Mouse (Mus musculus) intestine, embryonic 14.5 days (tissue): ENCODE measurements at regions not wholly inside any gene's neighbourhood (a gene's known extent, or its start where the extent isn't known, plus 50 kb on each side); places are given as distances from the start of the nearest gene placed in this dataset.

Experiments used
- ATAC-seq: fragments of 200-750 bp; cut with Nextera tagmentation; replicated peaks from 2 replicates; pipeline ENCODE4 v1.8.0; 2017; ENCODE audit warnings: low read depth, moderate number of reproducible peaks, moderate TSS enrichment, moderate library complexity; ENCODE audit not compliant: low FRiP score, low TSS enrichment
- DNase-seq: peaks from one replicate; pipeline ENCODE4 v3.0.0-alpha.2; 2018; ENCODE audit warnings: low spot score
- H3K27ac ChIP-seq: fragments of 300-500 bp; sonication (generic); 2 replicates; pipeline ENCODE4 v1.5.1; 2014; ENCODE audit warnings: low read depth, mild to moderate bottlenecking, control low read depth
- H3K27me3 ChIP-seq: fragments of 300-500 bp; sonication (generic); replicated peaks from 2 replicates; pipeline ENCODE4 v1.6.1; 2014; ENCODE audit warnings: low read length, control low read depth; ENCODE audit not compliant: control insufficient read depth, insufficient read depth
- H3K36me3 ChIP-seq: fragments of 300-500 bp; sonication (generic); 2 replicates; pipeline ENCODE4 v1.6.1; 2014; ENCODE audit warnings: low read length, control low read depth; ENCODE audit not compliant: control insufficient read depth, insufficient read depth
- H3K4me1 ChIP-seq: fragments of 300-500 bp; sonication (generic); replicated peaks from 2 replicates; pipeline ENCODE4 v1.6.1; 2014; ENCODE audit warnings: low read length, control low read depth, mixed read lengths; ENCODE audit not compliant: control insufficient read depth, insufficient read depth
- H3K4me2 ChIP-seq: fragments of 300-500 bp; sonication (generic); 2 replicates; pipeline ENCODE4 v1.6.1; 2014; ENCODE audit warnings: low read length
- H3K4me3 ChIP-seq: fragments of 300-500 bp; sonication (generic); 2 replicates; pipeline ENCODE4 v1.5.1; 2014; ENCODE audit warnings: low read depth, low read length, control low read depth, mixed read lengths
- H3K9ac ChIP-seq: fragments of 300-500 bp; sonication (generic); 2 replicates; pipeline ENCODE4 v1.6.1; 2014; ENCODE audit warnings: mild to moderate bottlenecking, low read length
- H3K9me3 ChIP-seq: fragments of 300-500 bp; sonication (generic); 2 replicates; pipeline ENCODE4 v1.6.1; 2016; ENCODE audit warnings: low read length, control low read depth; ENCODE audit not compliant: control insufficient read depth
- WGBS: fragments of 180-500 bp; shearing (Covaris S2); extraction: QIAGEN DNeasy Blood & Tissue Kit; methylation state at CpG from one replicate; pipeline ENCODE4 v1.1.7; 2014; 5-methylcytosine and 5-hydroxymethylcytosine counted together

DNA sequence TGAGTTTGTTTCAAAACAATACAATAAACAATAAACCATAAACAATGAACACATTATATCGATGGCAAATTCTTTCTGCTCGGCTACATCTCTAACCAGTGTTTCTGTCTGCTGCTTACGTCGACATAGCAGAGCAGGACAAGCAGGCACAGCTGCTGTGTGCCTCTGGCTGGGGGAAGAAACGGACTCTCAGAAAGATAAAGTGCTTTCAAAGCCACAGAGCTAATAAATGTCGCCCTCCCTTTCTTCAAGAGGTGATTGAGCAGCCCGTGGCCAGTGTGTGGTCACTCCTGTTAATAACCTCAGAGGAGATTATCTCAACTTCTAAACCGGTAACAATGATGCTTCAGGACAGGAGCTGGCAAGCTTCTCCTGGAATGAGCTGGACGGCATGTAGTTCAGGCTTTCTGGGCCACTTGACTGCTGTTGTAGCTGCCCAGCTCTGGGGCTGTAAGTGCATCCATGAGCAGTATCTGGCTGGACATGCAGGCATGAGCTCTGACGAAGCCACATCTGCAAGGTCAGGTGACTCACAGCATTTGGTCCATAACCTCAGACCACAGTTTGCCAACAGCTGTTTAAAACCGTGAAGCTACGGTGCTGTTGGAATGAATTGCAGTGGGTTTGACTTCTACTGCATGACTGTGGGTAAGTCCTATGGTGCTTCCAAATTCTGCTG lies 55.6 kb downstream of the Evx1 start:
- 16% methylated on average over 12 of the region's 12 CpGs for WGBS
- ATAC-seq (no peak), DNase-seq (peak; percentile 57)
- Histone ChIP-seq H3K4me3 (no peak overlapping the region), H3K27ac (no peak overlapping the region), H3K9ac (no peak overlapping the region), H3K27me3 (no peaks in the 10 kb centered on the region), H3K36me3 (no peaks in the 10 kb centered on the region), H3K4me1 (no peaks in the 10 kb centered on the region; the same call in 1 of the 2 replicates), H3K4me2 (no peak overlapping the region), H3K9me3 (no peaks in the 10 kb centered on the region)

DNA sequence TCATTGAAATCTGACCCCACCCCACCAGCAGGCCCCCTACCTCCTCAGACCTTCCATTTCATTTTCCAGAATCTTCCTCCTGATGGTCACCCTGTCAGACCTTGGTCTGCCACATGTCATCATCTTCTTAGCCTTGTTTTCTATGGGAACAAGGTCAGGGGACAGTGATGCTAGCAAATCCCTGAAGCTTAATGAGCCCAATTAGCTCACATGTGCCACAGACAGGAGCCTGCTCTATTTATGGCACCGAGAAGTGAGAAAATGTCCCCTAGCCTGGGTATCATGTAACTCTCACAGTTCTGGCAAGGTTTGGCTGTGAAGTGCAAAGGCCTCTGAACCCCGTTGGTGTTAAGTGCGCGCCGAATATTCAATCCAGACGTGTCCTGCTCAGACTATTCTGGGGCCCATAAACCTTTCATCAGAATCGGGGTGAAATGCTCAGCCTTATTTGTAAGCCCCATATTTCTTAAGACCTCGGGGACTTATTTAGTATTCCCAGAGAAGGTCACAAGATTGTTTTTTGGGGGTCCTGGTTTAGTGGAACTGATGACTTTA lies 57.6 kb downstream of the Evx1 start:
- Histone ChIP-seq H3K4me1 (no peaks in the 10 kb centered on the region; the same call in 1 of the 2 replicates), H3K4me3 (no peak overlapping the region), H3K36me3 (no peaks in the 10 kb centered on the region), H3K27ac (no peak overlapping the region), H3K27me3 (no peaks in the 10 kb centered on the region), H3K9ac (no peak overlapping the region), H3K4me2 (no peak overlapping the region), H3K9me3 (no peaks in the 10 kb centered on the region)
- WGBS: 85% methylated on average over 8 of the region's 8 CpGs
- ATAC-seq (no peak), DNase-seq (no peak)

DNA sequence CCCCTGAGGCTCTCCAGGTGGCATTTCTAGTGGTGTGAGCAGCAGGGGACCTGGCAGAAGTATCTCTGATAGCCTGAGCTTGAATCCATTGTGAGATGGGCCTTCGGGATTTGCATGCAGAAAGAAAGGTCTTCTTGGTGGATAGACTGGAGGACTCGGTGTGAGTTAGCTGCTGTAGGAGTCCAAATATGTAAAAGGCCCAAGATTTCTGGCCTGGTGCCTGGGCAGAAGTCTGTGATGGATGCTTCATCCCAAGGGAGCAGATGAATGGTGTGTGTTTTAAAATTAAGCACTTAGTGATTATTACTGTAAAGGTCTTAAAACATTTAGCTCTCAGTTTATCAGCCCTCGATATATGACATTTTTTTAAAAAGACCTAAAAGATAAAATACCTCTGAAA lies 65.8 kb downstream of the Evx1 start:
- Histone ChIP-seq H3K4me2 (no peak overlapping the region), H3K27ac (no peak overlapping the region), H3K9me3 (no peaks in the 10 kb centered on the region), H3K4me1 (0 out of 2 replicates have a peak, but pooled peaks cover 2% of the 10 kb centered on the region), H3K27me3 (no peaks in the 10 kb centered on the region), H3K4me3 (no peak overlapping the region), H3K9ac (no peak overlapping the region), H3K36me3 (no peaks in the 10 kb centered on the region)
- ATAC-seq: no peak
- 39% methylated on average over 3 of the region's 3 CpGs for WGBS
- no peak for DNase-seq

DNA sequence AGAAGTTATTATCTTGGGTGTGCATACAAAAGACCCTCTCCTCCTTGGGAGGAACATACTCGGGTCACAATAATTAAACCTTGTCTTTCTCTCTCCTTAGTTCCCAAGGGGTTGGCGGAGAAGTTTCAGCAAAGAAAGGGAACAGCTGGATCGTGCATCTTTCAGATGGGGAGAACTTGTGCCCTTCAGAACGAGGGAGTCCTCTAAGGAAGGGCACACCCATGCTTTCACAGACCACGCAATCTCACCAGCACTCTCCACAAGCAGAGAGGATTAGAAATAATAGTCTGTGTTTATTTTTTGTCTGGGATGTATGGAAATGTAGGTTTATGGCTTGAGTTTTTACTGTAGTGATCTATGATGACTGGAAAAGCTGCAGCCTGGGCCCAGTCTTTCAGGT lies 66.3 kb downstream of the Evx1 start:
- Histone ChIP-seq H3K4me3 (no peak overlapping the region), H3K4me2 (no peak overlapping the region), H3K36me3 (no peaks in the 10 kb centered on the region), H3K9me3 (no peaks in the 10 kb centered on the region), H3K27me3 (no peaks in the 10 kb centered on the region), H3K4me1 (0 out of 2 replicates have a peak, but pooled peaks cover 2% of the 10 kb centered on the region), H3K27ac (peak overlapping the region; percentile 33; the same call in 1 of the 2 replicates), H3K9ac (no peak overlapping the region)
- DNase-seq: no peak
- 28% methylated on average over 5 of the region's 5 CpGs for WGBS
- ATAC-seq: no peak

DNA sequence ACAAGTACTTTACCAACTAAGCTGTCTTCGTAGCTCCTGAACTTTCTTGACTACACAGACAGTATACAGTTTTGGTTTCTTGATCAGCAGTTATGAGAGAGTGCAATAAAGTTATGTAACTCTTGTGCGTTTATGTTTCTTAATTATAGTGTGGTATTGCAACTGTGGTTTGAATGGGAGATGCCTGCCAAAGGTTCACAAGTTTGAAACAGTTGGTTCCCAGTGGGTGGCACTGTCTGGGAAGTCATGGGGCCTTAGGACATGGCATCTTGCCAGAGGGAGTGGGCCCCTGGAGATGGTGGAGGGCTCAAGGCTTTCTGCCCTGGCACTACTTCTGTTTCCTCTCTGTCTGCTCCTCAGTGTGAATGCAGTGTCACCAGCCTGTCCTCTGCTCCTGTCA lies 71.7 kb downstream of the Evx1 start:
- 90% methylated on average over 2 of the region's 2 CpGs for WGBS
- H3K4me1 ChIP-seq: no peaks in the 10 kb centered on the region
- no peak overlapping the region for H3K4me2 ChIP-seq
- H3K36me3 ChIP-seq: no peaks in the 10 kb centered on the region
- H3K9me3 ChIP-seq: no peaks in the 10 kb centered on the region
- no peak overlapping the region for H3K27ac ChIP-seq
- H3K4me3 ChIP-seq: no peak overlapping the region
- no peak overlapping the region for H3K9ac ChIP-seq
- no peaks in the 10 kb centered on the region for H3K27me3 ChIP-seq
- ATAC-seq (no peak), DNase-seq (no peak)

DNA sequence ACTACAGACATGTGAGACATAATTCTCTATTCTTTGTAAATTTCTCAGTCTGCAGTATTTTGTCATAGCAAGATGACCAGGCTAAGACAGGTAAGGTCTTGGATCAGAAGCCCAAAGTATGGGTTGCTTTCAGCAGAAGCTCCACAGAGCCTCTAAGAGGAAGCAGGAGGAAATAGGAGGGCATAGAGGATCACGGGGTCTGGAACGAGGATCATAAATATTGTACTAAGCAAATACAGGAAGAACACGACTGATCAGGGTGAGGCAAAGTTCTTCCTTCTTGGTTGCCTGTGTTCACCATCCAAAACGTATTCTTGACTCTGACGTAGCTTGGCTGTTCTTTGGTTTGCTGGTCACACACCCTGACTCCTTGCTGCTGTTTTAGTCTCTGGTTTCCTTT lies 88.1 kb downstream of the Evx1 start:
- 53% methylated on average over 5 of the region's 5 CpGs for WGBS

DNA sequence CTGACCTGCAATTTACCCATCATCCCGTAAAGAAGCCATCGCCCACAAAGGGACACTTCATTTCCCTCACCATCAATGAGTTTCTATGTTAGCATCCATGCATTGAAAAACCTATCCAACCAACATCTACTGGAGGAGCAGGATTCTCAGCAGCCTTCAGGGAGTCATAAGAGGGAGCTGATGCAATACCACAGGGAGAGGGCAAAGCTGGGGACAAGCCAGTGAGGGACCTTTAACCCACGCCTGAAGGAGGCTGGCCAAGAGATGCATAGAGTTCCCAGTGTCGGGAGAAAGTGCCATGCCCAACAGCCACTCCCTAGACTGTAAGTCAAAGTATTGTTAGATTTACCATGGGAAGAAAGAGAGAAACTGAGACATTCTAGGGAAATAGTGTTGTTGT lies 96.7 kb downstream of the Evx1 start:
- no peak overlapping the region for H3K4me2 ChIP-seq
- ATAC-seq (no peak), DNase-seq (peak; percentile 36)
- H3K27ac ChIP-seq: no peak overlapping the region
- no peaks in the 10 kb centered on the region for H3K9me3 ChIP-seq
- no peaks in the 10 kb centered on the region; the same call in 1 of the 2 replicates for H3K4me1 ChIP-seq
- no peak overlapping the region for H3K4me3 ChIP-seq
- H3K36me3 ChIP-seq: no peaks in the 10 kb centered on the region
- H3K27me3 ChIP-seq: no peaks in the 10 kb centered on the region
- 84% methylated on average over 4 of the region's 4 CpGs for WGBS
- no peak overlapping the region for H3K9ac ChIP-seq

More for the DNA sequence above, 88.1 kb downstream of the Evx1 start:
- Histone ChIP-seq H3K9me3 (no peaks in the 10 kb centered on the region), H3K27ac (no peak overlapping the region), H3K36me3 (no peaks in the 10 kb centered on the region), H3K9ac (no peak overlapping the region), H3K4me1 (0 out of 2 replicates have a peak, but pooled peaks cover 5% of the 10 kb centered on the region), H3K27me3 (no peaks in the 10 kb centered on the region), H3K4me3 (no peak overlapping the region), H3K4me2 (no peak overlapping the region)
- ATAC-seq: no peak
- no peak for DNase-seq

DNA sequence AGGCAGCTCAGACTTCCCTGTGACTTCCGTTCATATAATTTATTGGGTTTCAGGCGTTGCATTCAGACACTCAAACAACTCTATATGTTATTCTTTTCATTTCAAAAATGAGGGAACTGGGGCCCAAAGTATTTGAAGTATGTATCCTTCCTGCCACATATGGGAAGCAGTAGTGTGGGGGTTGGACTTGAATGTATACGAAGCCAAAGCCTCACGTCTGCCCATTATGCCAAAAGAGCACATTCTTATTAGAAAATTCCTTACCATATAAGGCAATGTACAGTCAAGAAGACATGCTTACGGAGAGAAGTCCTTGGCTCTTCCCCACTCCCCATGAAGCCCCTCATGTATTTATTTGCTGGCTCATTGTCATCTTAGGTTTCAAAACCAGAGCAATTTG lies 97.4 kb downstream of the Evx1 start:
- DNase-seq: peak; percentile 49
- 23% methylated on average over 5 of the region's 5 CpGs for WGBS
- H3K27ac ChIP-seq: peak overlapping the region; percentile 72
- H3K4me2 ChIP-seq: no peak overlapping the region
- no peaks in the 10 kb centered on the region; the same call in 1 of the 2 replicates for H3K4me1 ChIP-seq
- no peaks in the 10 kb centered on the region for H3K9me3 ChIP-seq
- no peak overlapping the region for H3K9ac ChIP-seq
- H3K36me3 ChIP-seq: no peaks in the 10 kb centered on the region
- no peak for ATAC-seq
- H3K4me3 ChIP-seq: no peak overlapping the region
- H3K27me3 ChIP-seq: no peaks in the 10 kb centered on the region

DNA sequence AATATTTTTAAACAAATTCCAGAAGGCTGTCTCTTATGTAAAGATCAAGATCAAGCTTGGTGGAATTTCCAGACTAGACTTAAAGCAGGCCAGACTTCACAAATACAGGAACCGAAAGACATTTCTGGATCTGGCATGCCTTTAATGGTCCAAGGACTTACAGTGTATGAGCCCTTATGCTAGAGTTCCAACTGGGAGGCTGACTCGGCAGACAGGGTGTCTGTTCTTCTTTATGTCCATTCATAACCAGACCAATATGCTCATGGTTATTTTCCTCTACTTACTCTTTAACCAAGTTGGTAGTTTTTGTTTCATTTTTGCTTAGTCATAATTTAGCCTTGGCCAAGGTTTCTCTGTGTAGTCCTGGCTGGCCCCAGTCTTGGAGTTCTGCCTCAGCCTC lies 98.0 kb downstream of the Evx1 start:
- peak; percentile 48 for DNase-seq
- Histone ChIP-seq H3K36me3 (no peaks in the 10 kb centered on the region), H3K27ac (peak overlapping the region; percentile 72), H3K9me3 (no peaks in the 10 kb centered on the region), H3K27me3 (no peaks in the 10 kb centered on the region), H3K4me3 (no peak overlapping the region), H3K4me2 (no peak overlapping the region), H3K9ac (no peak overlapping the region), H3K4me1 (peaks cover 3% of the 10 kb centered on the region)
- WGBS: 62% methylated on average over 2 of the region's 2 CpGs
- no peak for ATAC-seq
